Mouse (Mus musculus): ENCODE data around the gene Gsdma2.

- no peak for TF ChIP-seq POLR2A (IDR thresholded peaks at IDR 0.05; ENCODE audit: low read depth, low read length)
- no peak for TF ChIP-seq CTCF (IDR thresholded peaks at IDR 0.05; ENCODE audit: extremely low read depth, insufficient read depth, insufficient read length, insufficient replicate concordance)
Observed at GRCm38 (mm10) chr11:98694301-98694700, 47.7 kb downstream of the Gsdma2 start.

All from spleen, adult 2 months (tissue).